Mouse (Mus musculus) CH12.LX (cell line): Measurements from ENCODE around the gene Rac1. TPM values are rescaled to one million over a fixed set of nuclear protein-coding genes. Genes with fewer than 3 reads are reported as not detected.

Source experiments
- DNase-seq: peaks from one replicate; pipeline ENCODE4 v3.0.0-alpha.2; 2013; ENCODE audit errors: extremely low read depth
- H3K27ac ChIP-seq: 2 replicates; pipeline ENCODE4 v1.5.1; 2012; ENCODE audit warnings: low read depth, mild to moderate bottlenecking, control low read depth, moderate library complexity; ENCODE audit not compliant: insufficient read depth
- H3K27me3 ChIP-seq: replicated peaks from 2 replicates; pipeline ENCODE3; 2012; ENCODE audit warnings: inconsistent platforms
- H3K36me3 ChIP-seq, 2 experiments: replicated peaks in 1 of 2; 2 replicates each; pipeline versions ENCODE3 to v1.6.1; 2012; ENCODE audit warnings: inconsistent platforms in 1 of 2, low read length in 1 of 2, mild to moderate bottlenecking in 1 of 2, mixed read lengths in 1 of 2, moderate library complexity in 1 of 2; ENCODE audit not compliant: control insufficient read depth in 1 of 2, insufficient read depth in 1 of 2
- H3K4me1 ChIP-seq, 2 experiments: 2 replicates each; pipeline ENCODE4 v1.6.1; 2012; ENCODE audit warnings: inconsistent platforms in 1 of 2, moderate library complexity in 1 of 2; ENCODE audit not compliant: insufficient read depth in 2 of 2, control insufficient read depth in 1 of 2
- H3K4me2 ChIP-seq: 2 replicates; pipeline ENCODE4 v1.6.1; 2012; ENCODE audit warnings: low read depth, mild to moderate bottlenecking, control low read depth; ENCODE audit not compliant: poor library complexity, insufficient read depth, severe bottlenecking
- H3K4me3 ChIP-seq, 3 experiments: fragments of 150-350 bp in 1 of 3; sonication (generic) in 1 of 3; replicated peaks in 1 of 3; 2 replicates each; pipeline versions ENCODE3 to v1.5.1; 2011 to 2012; ENCODE audit warnings: low read depth in 2 of 3, low read length in 2 of 3, mild to moderate bottlenecking in 2 of 3, moderate library complexity in 2 of 3, control low read depth in 1 of 3, improper control_type of control experiment in 1 of 3, inconsistent platforms in 1 of 3, mixed read lengths in 1 of 3; ENCODE audit not compliant: poor library complexity in 1 of 3
- H3K79me2 ChIP-seq: replicated peaks from 2 replicates; pipeline ENCODE4 v1.6.1; 2012; ENCODE audit warnings: mild to moderate bottlenecking, moderate library complexity; ENCODE audit not compliant: control insufficient read depth, poor library complexity, insufficient read depth, severe bottlenecking; ENCODE audit errors: extremely low read depth
- H3K9ac ChIP-seq: 2 replicates; pipeline ENCODE4 v1.6.1; 2012; ENCODE audit warnings: low read depth, mild to moderate bottlenecking, control low read depth, moderate library complexity; ENCODE audit not compliant: insufficient read depth
- H3K9me3 ChIP-seq: replicated peaks from 2 replicates; pipeline ENCODE3; 2012; ENCODE audit warnings: low read length, inconsistent platforms, mixed read lengths
- BHLHE40 ChIP-seq: IDR thresholded peaks from 2 replicates; pipeline ENCODE4 v1.6.1; 2011; ENCODE audit warnings: mild to moderate bottlenecking, low read depth, low read length, improper control_type of control experiment
- CHD2 ChIP-seq: IDR thresholded peaks from 2 replicates; pipeline ENCODE4 v1.6.1; 2011; ENCODE audit warnings: low read length, improper control_type of control experiment
- CTCF ChIP-seq, 2 experiments: IDR thresholded peaks in 1 of 2; conservative IDR thresholded peaks in 1 of 2; 2 replicates each; pipeline ENCODE4 v1.5.1; 2011 to 2012; ENCODE audit warnings: low read depth in 2 of 2, low read length in 2 of 2, improper control_type of control experiment in 1 of 2, inconsistent platforms in 1 of 2, mild to moderate bottlenecking in 1 of 2, moderate library complexity in 1 of 2
- ELF1 ChIP-seq: IDR thresholded peaks from 2 replicates; pipeline ENCODE4 v1.6.1; 2014; ENCODE audit warnings: low read depth, mild to moderate bottlenecking, inconsistent platforms, low read length, improper control_type of control experiment
- EP300 ChIP-seq: IDR thresholded peaks from 2 replicates; pipeline ENCODE4 v1.6.1; 2011; ENCODE audit warnings: low read length, improper control_type of control experiment
- GABPA ChIP-seq: IDR thresholded peaks from 2 replicates; pipeline ENCODE4 v1.6.1; 2012; ENCODE audit warnings: low read depth, low read length, improper control_type of control experiment, inconsistent platforms; ENCODE audit not compliant: insufficient replicate concordance
- HCFC1 ChIP-seq: IDR thresholded peaks from 2 replicates; pipeline ENCODE4 v1.6.1; 2012; ENCODE audit warnings: low read depth, mild to moderate bottlenecking, inconsistent platforms, low read length, improper control_type of control experiment
- IRF4 ChIP-seq: IDR thresholded peaks from 2 replicates; pipeline ENCODE4 v1.6.1; 2014; ENCODE audit warnings: low read depth, mild to moderate bottlenecking, inconsistent platforms, low read length, improper control_type of control experiment
- JUND ChIP-seq: conservative IDR thresholded peaks from 2 replicates; pipeline ENCODE4 v1.6.1; 2011; ENCODE audit warnings: low read depth, low read length, improper control_type of control experiment
- MAFK ChIP-seq: IDR thresholded peaks from 2 replicates; pipeline ENCODE4 v1.6.1; 2011; ENCODE audit warnings: low read length, improper control_type of control experiment; ENCODE audit not compliant: insufficient replicate concordance
- MAX ChIP-seq: IDR thresholded peaks from 2 replicates; pipeline ENCODE4 v1.6.1; 2011; ENCODE audit warnings: low read length, improper control_type of control experiment
- MAZ ChIP-seq: IDR thresholded peaks from 2 replicates; pipeline ENCODE4 v1.6.1; 2012; ENCODE audit warnings: low read depth, mild to moderate bottlenecking, inconsistent platforms, low read length, improper control_type of control experiment, moderate library complexity
- MEF2A ChIP-seq: IDR thresholded peaks from 2 replicates; pipeline ENCODE4 v1.6.1; 2014; ENCODE audit warnings: low read depth, mild to moderate bottlenecking, inconsistent platforms, low read length, improper control_type of control experiment, borderline replicate concordance
- MXI1 ChIP-seq: IDR thresholded peaks from 2 replicates; pipeline ENCODE4 v1.6.1; 2011; ENCODE audit warnings: mild to moderate bottlenecking, low read depth, low read length, improper control_type of control experiment
- NELFE ChIP-seq: IDR thresholded peaks from 2 replicates; pipeline ENCODE4 v1.6.1; 2011; ENCODE audit warnings: low read depth, low read length, improper control_type of control experiment
- POLR2AphosphoS2 ChIP-seq: IDR thresholded peaks from 2 replicates; pipeline ENCODE4 v1.6.1; 2011; ENCODE audit warnings: low read depth, low read length, improper control_type of control experiment
- SIN3A ChIP-seq: IDR thresholded peaks from 2 replicates; pipeline ENCODE4 v1.6.1; 2012; ENCODE audit warnings: low read length, improper control_type of control experiment, inconsistent platforms
- SMC3 ChIP-seq: IDR thresholded peaks from 2 replicates; pipeline ENCODE4 v1.6.1; 2011; ENCODE audit warnings: low read depth, low read length, improper control_type of control experiment
- USF2 ChIP-seq: conservative IDR thresholded peaks from 2 replicates; pipeline ENCODE4 v1.6.1; 2011; ENCODE audit warnings: low read depth, low read length, improper control_type of control experiment
- ZC3H11A ChIP-seq: IDR thresholded peaks from 2 replicates; pipeline ENCODE4 v1.6.1; 2012; ENCODE audit warnings: low read depth, mild to moderate bottlenecking, inconsistent platforms, low read length, improper control_type of control experiment
- ZKSCAN1 ChIP-seq: IDR thresholded peaks from 2 replicates; pipeline ENCODE4 v1.6.1; 2012; ENCODE audit warnings: low read depth, inconsistent platforms, low read length, improper control_type of control experiment, borderline replicate concordance
- dilution Hi-C: fragments of 300-500 bp; cut with MboI; formaldehyde crosslinking; loops from 2 replicates; pipeline ENCODE4 v1.14.3; 2020; ENCODE audit warnings: low sequenced_read_pairs; ENCODE audit not compliant: extremely low pct_unique_long_range_greater_than_20kb, extremely low pct_ligation_motif_present
- in situ Hi-C: fragments of 300-500 bp; cut with MboI; formaldehyde crosslinking; loops from 3 replicates; pipeline ENCODE4 v1.14.3; 2019; ENCODE audit warnings: low sequenced_read_pairs, low pct_ligation_motif_present, low pct_unique_long_range_greater_than_20kb, mixed read lengths
- polyA plus RNA-seq: library from polyadenylated mRNA; unstranded; fragments of >175 nt; gene quantifications from 2 replicates; pipeline ENCODE4 v1.2.1, GENCODE M21; 2012; ENCODE audit warnings: low read depth; ENCODE audit not compliant: insufficient read length
- total RNA-seq, 2 experiments: library from RNA; depleted of rRNA; stranded (reverse); fragments of 300-350 nt in 1 of 2; fragments of >200 nt in 1 of 2; gene quantifications; 2 replicates each; pipeline ENCODE4 v1.2.3; 2012 to 2014

Rac1 gene
- total and polyA plus RNA-seq, 3 experiments = 138 to 222 (median 199) TPM

DNA sequence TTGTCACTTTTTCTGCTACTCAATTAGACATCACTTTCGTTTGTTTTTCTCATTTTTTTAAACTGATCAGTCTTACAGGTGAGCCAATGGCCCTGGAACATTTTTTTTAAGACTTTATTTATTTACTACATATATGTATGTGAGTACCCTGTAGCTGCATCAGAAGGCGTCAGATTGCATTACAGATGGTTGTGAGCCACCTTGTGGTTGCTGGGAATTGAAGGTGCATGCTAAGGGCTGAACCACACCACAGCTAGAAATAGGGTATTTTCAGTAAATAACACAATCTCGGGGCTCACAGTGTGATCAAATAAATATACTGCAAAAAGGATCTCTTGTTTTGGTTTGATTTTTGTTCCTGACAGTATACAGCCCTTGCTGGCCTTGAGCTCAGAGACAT is 30.4 kb downstream of the Rac1 start:
- Histone ChIP-seq H3K36me3 (peaks cover 29 to 80% of the 10 kb centered on the region in 2 experiments), H3K4me3 (no peak overlapping the region), H3K4me2 (no peak overlapping the region), H3K9me3 (no peaks in the 10 kb centered on the region), H3K27ac (no peak overlapping the region), H3K27me3 (no peaks in the 10 kb centered on the region), H3K9ac (no peak overlapping the region), H3K4me1 (peaks cover 5 to 24% of the 10 kb centered on the region in 2 experiments), H3K79me2 (no peaks in the 10 kb centered on the region)
- TF ChIP-seq BHLHE40 (no peak), IRF4 (no peak), USF2 (no peak), MAX (no peak), SMC3 (peak; percentile 22; the same call in 1 of the 2 replicates), CTCF (conservative IDR thresholded peaks at IDR 0.05 in 1 of 2, IDR thresholded peaks at IDR 0.05 in 1 of 2; ENCODE audit: low read depth in 2 of 2, low read length in 2 of 2) (peak in 1 of 2 experiments; percentile 35; a peak in 1 of 4 replicates), ZKSCAN1 (no peak)
- in situ Hi-C loops = no loop called here
- no peak for DNase-seq
- dilution Hi-C loops = no loop called here

- no peak overlapping the region for H3K4me2 ChIP-seq
- H3K4me3 ChIP-seq = no peak overlapping the region
- dilution Hi-C loops (no loop called here), in situ Hi-C loops (no loop called here)
- no peak for DNase-seq
- no peaks in the 10 kb centered on the region for H3K79me2 ChIP-seq
- no peaks in the 10 kb centered on the region for H3K9me3 ChIP-seq
- H3K36me3 ChIP-seq = peaks cover 32 to 80% of the 10 kb centered on the region in 2 experiments
- H3K27me3 ChIP-seq = no peaks in the 10 kb centered on the region
- H3K27ac ChIP-seq = no peak overlapping the region
- TF ChIP-seq MAX = no peak
- no peak for TF ChIP-seq CHD2
- TF ChIP-seq JUND = no peak
- no peak for TF ChIP-seq MXI1
- no peak for TF ChIP-seq MAZ
- no peak for TF ChIP-seq MAFK
- no peak for TF ChIP-seq NELFE
- TF ChIP-seq, all 38 proteins: peak for 0
- Histone ChIP-seq H3K4me1 (peaks cover 5 to 27% of the 10 kb centered on the region in 2 experiments), H3K9ac (no peak overlapping the region)
Measured at GRCm38 (mm10) chr5:143495708-143496107, 32.1 kb downstream of the Rac1 start.

DNA sequence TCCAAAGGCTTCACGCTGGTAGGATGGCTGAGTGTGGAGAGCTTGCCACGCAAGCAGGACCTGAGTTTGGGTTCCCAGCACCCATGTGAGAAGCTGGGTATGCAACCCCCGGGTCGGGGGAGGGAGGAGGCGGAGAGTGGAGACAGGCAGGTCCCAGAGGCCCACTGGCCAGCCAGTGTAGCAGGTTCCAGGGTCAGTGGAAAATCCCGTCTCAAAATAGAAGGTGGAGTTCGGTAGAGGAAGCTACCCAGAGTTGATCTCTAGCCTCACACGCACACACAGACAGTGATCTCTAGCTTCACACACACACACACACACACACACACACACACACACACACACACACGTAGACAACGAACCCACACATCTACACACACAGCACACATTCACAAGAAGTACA is 34.7 kb downstream of the Rac1 start:
- TF ChIP-seq ZKSCAN1 (no peak), EP300 (0 out of 2 replicates have a peak, but pooled peaks have one; percentile 15), ZC3H11A (no peak), SIN3A (no peak), MAX (no peak), CTCF (conservative IDR thresholded peaks at IDR 0.05 in 1 of 2, IDR thresholded peaks at IDR 0.05 in 1 of 2; ENCODE audit: low read depth in 2 of 2, low read length in 2 of 2) (no peak), HCFC1 (no peak), IRF4 (no peak), GABPA (no peak), BHLHE40 (no peak), MEF2A (peak; percentile 76; the same call in 1 of the 2 replicates), USF2 (no peak), POLR2AphosphoS2 (no peak), JUND (no peak), ELF1 (no peak)
- TF ChIP-seq, all 38 proteins: peak for 2
- dilution Hi-C loops = no loop called here
- H3K36me3 ChIP-seq = peaks cover 33 to 84% of the 10 kb centered on the region in 2 experiments

More for the DNA sequence above, 34.7 kb downstream of the Rac1 start:
- Histone ChIP-seq H3K27ac (no peak overlapping the region), H3K4me2 (no peak overlapping the region), H3K27me3 (no peaks in the 10 kb centered on the region), H3K9me3 (no peaks in the 10 kb centered on the region), H3K79me2 (no peaks in the 10 kb centered on the region), H3K9ac (no peak overlapping the region), H3K4me1 (peaks cover 8 to 27% of the 10 kb centered on the region in 2 experiments), H3K4me3 (no peak overlapping the region)
- peak; percentile 53 for DNase-seq
- in situ Hi-C loops = no loop called here
